Mouse (Mus musculus) G1E (cell line): ENCODE measurements around the gene Fastkd1. TPM values are rescaled to one million over a fixed set of nuclear protein-coding genes. Genes with fewer than 3 reads are reported as not detected.

Experiments used
- ATAC-seq: 2 replicates; pipeline ENCODE4 v1.8.0; 2016; ENCODE audit warnings: mild to moderate bottlenecking; ENCODE audit not compliant: insufficient number of reproducible peaks, poor library complexity, low FRiP score, severe bottlenecking; ENCODE audit errors: extremely low read depth
- DNase-seq: peaks from one replicate; pipeline ENCODE4 v3.0.0; 2012; ENCODE audit warnings: low spot score
- H3K27me3 ChIP-seq: 2 replicates; pipeline ENCODE4 v1.6.1; 2012; ENCODE audit warnings: mild to moderate bottlenecking, low read length, inconsistent platforms; ENCODE audit not compliant: insufficient read depth
- H3K36me3 ChIP-seq: replicated peaks from 2 replicates; pipeline ENCODE3; 2012; ENCODE audit warnings: mild to moderate bottlenecking, inconsistent platforms
- H3K4me1 ChIP-seq: 2 replicates; pipeline ENCODE4 v1.6.1; 2012; ENCODE audit warnings: low read depth, low read length, inconsistent platforms, mixed read lengths; ENCODE audit not compliant: insufficient read depth
- H3K4me3 ChIP-seq: 2 replicates; pipeline ENCODE4 v1.5.1; 2012; ENCODE audit warnings: low read depth, mild to moderate bottlenecking, inconsistent platforms, low read length, moderate library complexity, mixed read lengths
- H3K9me3 ChIP-seq: replicated peaks from 2 replicates; pipeline ENCODE4 v1.6.1; 2012; ENCODE audit warnings: inconsistent platforms
- CTCF ChIP-seq: IDR thresholded peaks from 2 replicates; pipeline ENCODE4 v1.5.1; 2012; ENCODE audit warnings: low read depth, low read length, inconsistent platforms, mixed read lengths
- GATA1 ChIP-seq: IDR thresholded peaks from 2 replicates; pipeline ENCODE4 v1.6.1; 2012; ENCODE audit warnings: borderline replicate concordance, low read length, inconsistent platforms, mixed read lengths
- GATA2 ChIP-seq: IDR thresholded peaks from 2 replicates; pipeline ENCODE4 v1.6.1; 2012; ENCODE audit warnings: low read depth, low read length, inconsistent platforms, borderline replicate concordance
- POLR2AphosphoS5 ChIP-seq: IDR thresholded peaks from 2 replicates; pipeline ENCODE4 v1.6.1; 2012; ENCODE audit warnings: low read depth, low read length, inconsistent platforms; ENCODE audit not compliant: insufficient replicate concordance
- TAL1 ChIP-seq: conservative IDR thresholded peaks from 2 replicates; pipeline ENCODE4 v1.6.1; 2012; ENCODE audit warnings: low read depth, low read length, inconsistent platforms, mixed read lengths
- polyA plus RNA-seq: library from polyadenylated mRNA; stranded (reverse); fragments of >175 nt; gene quantifications from 2 replicates; pipeline ENCODE4 v1.2.3, GENCODE M21; 2012
- total RNA-seq, 2 experiments: library from RNA; stranded (forward) in 1 of 2; stranded (reverse) in 1 of 2; fragments of 200-1000 nt in 1 of 2; fragments of >200 nt in 1 of 2; fragmentation: Nextera tagmentation in 1 of 2; gene quantifications; 2 replicates each; pipeline ENCODE4 v1.2.3; 2014 to 2017

The Fastkd1 gene
- total and polyA plus RNA-seq, 3 experiments = 1.3 to 36.3 (median 18.3) TPM

DNA sequence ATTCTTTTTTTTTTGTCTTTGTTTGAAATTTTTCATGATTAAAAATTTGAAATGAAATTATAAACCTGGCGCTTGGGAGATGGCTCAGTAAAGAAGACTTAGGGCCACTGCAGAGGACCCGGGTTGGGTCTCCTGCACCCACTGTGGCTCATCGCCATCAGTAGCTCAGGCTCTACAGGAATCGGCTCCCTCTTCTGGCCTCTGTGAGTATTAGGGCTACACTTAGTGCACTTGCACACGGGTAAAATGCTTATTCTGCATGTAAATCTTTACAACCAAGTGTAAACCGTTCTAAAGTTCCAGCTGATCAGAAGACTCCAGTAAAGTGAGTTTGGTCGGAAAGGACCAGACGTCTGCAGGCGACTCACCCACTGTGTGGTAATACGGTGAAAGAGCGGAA, 19.8 kb downstream of the Fastkd1 start:
- peaks cover 74% of the 10 kb centered on the region for H3K36me3 ChIP-seq
- DNase-seq (no peak), ATAC-seq (no peak)
- TF ChIP-seq CTCF = no peak
- no peak for TF ChIP-seq GATA1
- no peak for TF ChIP-seq TAL1
- no peak for TF ChIP-seq GATA2
- no peak for TF ChIP-seq POLR2AphosphoS5
- H3K4me3 ChIP-seq = no peak overlapping the region
- no peaks in the 10 kb centered on the region for H3K4me1 ChIP-seq
- no peaks in the 10 kb centered on the region for H3K27me3 ChIP-seq
- H3K9me3 ChIP-seq = no peaks in the 10 kb centered on the region

DNA sequence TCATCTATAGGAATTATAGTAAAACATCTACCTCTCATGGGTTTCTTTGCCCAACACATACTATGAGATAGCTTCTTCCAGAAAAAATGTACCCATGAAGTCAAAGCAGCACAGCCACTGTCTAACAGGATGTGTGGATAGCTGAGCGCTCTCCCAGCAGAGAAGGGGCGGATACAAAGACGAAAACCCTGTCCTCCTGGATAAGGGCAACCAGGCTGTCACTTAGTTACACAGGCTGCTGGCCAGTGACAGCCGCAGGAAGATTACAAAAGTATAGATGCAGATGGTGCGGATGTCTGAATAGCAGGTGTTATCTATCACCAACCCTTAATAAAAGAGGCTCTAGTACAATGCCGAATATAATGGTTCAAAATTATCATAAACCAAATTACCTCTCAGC, 22.5 kb downstream of the Fastkd1 start:
- Histone ChIP-seq H3K9me3 (no peaks in the 10 kb centered on the region), H3K27me3 (no peaks in the 10 kb centered on the region), H3K36me3 (peaks cover 71% of the 10 kb centered on the region), H3K4me3 (no peak overlapping the region), H3K4me1 (no peaks in the 10 kb centered on the region)
- DNase-seq = no peak
- no peak for ATAC-seq
- TF ChIP-seq GATA1 (no peak), POLR2AphosphoS5 (no peak), CTCF (no peak)

DNA sequence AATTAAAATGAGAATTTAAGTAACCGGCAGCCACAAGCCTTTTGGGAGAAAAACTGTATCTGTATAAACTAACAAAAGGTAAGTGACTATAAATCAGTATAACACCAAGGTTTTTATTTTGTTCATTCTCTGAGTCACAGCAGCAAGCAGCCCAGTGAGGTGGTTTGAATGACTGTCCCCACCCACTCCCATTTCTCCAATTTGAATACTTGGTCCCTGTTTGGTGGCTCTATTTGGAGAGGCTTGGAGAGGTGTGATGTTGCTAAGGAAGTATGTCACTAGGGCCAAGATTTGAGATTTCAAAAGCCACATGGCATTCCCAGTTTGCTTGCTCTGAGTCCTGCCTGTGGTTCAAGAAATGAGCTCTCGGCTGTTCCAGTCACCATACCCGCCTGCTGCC, 23.1 kb downstream of the Fastkd1 start:
- no peak for TF ChIP-seq TAL1
- no peak for TF ChIP-seq POLR2AphosphoS5
- TF ChIP-seq CTCF = no peak
- no peak for TF ChIP-seq GATA2
- no peak for TF ChIP-seq GATA1
- H3K4me1 ChIP-seq = no peaks in the 10 kb centered on the region
- no peak for ATAC-seq
- H3K27me3 ChIP-seq = no peaks in the 10 kb centered on the region
- H3K4me3 ChIP-seq = no peak overlapping the region
- DNase-seq = no peak
- H3K9me3 ChIP-seq = peaks cover 4% of the 10 kb centered on the region
- peaks cover 71% of the 10 kb centered on the region for H3K36me3 ChIP-seq

DNA sequence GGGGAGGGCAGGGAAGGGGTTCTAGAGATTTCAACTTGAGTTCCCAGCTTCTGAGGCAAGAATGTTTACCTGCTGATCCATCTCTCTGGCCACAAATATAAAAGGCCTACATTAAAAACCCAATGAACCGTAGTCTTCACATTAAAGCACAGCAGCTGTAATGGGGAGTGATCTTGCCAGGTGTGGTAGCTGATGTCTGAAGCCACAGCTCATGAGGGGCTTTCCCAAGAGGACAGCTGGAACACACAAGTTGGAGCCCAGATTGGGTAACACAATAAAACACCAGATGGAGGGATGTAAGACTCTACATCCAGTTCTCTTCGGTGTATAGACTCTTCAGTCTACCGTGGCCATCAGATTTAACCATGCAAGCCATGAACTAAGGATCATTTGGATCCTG, 28.8 kb downstream of the Fastkd1 start:
- TF ChIP-seq GATA2 (no peak), TAL1 (no peak), GATA1 (no peak), CTCF (no peak), POLR2AphosphoS5 (no peak)
- DNase-seq (no peak), ATAC-seq (no peak)
- H3K9me3 ChIP-seq = peaks cover 13% of the 10 kb centered on the region
- H3K4me1 ChIP-seq = no peaks in the 10 kb centered on the region
- H3K27me3 ChIP-seq = peaks cover 4% of the 10 kb centered on the region
- peaks cover 23% of the 10 kb centered on the region for H3K36me3 ChIP-seq
- no peak overlapping the region for H3K4me3 ChIP-seq

DNA sequence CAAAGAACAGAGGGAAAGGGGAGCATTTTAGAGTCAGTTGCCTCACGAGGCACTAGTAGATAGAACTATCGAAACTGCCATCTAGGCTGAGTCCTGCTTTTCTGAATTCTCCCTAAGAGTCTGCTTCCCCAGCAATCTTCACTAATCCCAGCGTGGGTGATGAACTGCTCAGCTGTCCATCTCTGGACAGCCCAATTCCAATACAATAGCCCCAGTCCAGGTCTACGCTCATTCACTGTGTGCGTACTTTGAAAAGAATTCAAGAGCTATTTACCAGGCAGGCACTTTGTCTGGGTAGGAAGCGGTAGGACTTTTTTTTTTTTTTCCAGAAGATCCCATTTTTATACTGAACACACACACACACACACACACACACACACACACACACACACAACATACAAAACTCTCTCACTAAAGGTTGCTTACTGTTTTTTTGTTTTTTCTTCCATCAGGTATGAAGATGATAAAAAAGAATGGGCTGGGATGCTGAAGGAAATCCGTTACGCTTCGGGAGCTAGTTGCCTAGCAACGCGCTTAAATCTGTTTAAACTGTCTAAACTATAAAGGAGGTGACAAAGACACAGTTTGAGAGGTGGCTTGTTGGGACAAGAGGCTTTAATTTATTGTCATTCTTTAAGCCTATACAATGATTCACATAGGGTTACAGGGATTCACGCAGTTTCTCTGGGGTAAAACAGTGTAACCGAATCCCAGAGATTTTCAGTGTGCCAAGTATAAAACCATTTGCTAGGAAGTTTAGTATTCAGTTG, 30.1 kb downstream of the Fastkd1 start:
- Histone ChIP-seq H3K27me3 (peaks cover 6% of the 10 kb centered on the region), H3K36me3 (peaks cover 15% of the 10 kb centered on the region), H3K4me1 (no peaks in the 10 kb centered on the region), H3K4me3 (no peak overlapping the region), H3K9me3 (peaks cover 13% of the 10 kb centered on the region)
- DNase-seq (no peak), ATAC-seq (no peak)
- TF ChIP-seq GATA1 = no peak
- no peak for TF ChIP-seq TAL1
- no peak for TF ChIP-seq GATA2
- no peak for TF ChIP-seq CTCF
- no peak for TF ChIP-seq POLR2AphosphoS5

DNA sequence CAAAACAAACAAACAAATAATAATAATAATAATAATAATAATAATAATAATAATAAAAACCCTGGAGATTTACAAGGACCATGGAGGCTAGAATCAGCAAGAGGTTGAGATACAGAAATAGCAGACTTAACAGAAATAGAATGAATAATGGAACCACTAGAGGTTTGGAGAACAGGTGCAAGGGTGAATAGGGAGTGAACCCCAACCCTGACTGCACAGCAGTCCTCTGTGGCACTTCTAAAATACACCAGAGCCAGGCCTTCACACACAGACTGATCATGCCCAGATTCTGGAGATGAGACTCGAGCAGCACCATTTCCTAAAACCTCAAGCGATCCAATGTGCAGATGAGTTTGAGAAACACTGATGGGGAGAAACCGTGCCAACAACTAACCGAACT, 31.4 kb downstream of the Fastkd1 start:
- TF ChIP-seq TAL1 = no peak
- no peak for TF ChIP-seq GATA2
- no peak for TF ChIP-seq GATA1
- TF ChIP-seq CTCF = no peak
- no peak for TF ChIP-seq POLR2AphosphoS5
- Histone ChIP-seq H3K36me3 (peaks cover 2% of the 10 kb centered on the region), H3K4me3 (no peak overlapping the region), H3K9me3 (peaks cover 13% of the 10 kb centered on the region), H3K27me3 (peaks cover 9% of the 10 kb centered on the region), H3K4me1 (no peaks in the 10 kb centered on the region)
- DNase-seq (no peak), ATAC-seq (no peak)
